Mouse (Mus musculus) kidney, adult 2 months (tissue): ENCODE measurements at regions not wholly inside any gene's neighbourhood (a gene's known extent, or its start where the extent isn't known, plus 50 kb on each side); places are given as distances from the start of the nearest gene placed in this dataset.
"Not testable (repeated sequence)": the region's sequence is repeated elsewhere in the genome, so short reads cannot be mapped to it uniquely, and the experiment has no call there.

Experiments
- CTCF ChIP-seq: fragments of 200-500 bp; conservative IDR thresholded peaks from 2 replicates; pipeline ENCODE4 v1.5.1; 2011; ENCODE audit warnings: low read depth, mild to moderate bottlenecking, control low read depth, low read length, moderate library complexity, mixed read lengths; ENCODE audit not compliant: insufficient read depth, insufficient read length
- POLR2A ChIP-seq: fragments of 200-500 bp; IDR thresholded peaks from one replicate; pipeline ENCODE4 v1.6.1; 2011; ENCODE audit warnings: low read depth, low read length, control low read depth

DNA sequence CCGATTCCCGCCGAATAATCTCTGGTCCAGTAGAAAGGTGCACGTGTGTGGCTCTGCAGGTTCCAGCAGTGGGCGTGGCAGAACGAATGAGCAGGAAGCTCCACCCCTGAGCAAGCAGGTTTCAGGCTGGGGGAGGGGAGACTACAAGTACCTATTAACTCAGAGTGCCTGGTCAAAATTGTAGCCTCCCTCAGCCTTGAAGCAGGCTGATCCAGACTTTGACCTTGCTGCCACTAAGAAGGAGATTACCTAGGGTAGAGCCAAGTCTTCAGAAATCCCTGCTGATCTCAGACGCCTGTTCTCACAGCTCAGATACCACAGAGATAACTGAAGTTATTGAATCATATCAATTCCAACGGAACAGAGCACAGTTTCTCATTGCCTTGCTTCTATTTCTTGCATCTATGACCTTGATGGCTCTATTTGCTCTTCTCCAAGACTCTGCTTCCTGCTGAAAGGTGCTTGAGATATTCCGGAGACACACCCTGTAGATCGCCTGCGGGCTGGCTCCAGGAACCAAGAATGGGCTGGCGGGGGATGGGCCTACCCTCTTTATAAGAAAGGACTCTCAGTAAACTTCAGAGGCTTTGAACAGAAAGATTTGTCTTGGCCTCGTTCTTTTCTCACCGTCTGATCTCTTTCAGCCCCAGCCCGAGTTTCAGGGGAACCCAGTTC is 165.1 kb upstream of the Sdr16c6 start:
- not testable (repeated sequence) for TF ChIP-seq CTCF, POLR2A
